11 mouse cellular contexts compared by ENCODE assay signal in genomic region chr14:7801831-7802230, GRCm38 (mm10). TPM values are rescaled to one million over a fixed set of nuclear protein-coding genes. Genes with fewer than 3 reads are reported as not detected.
DNase-seq lines count a peak whose midpoint lies in the region; ATAC-seq lines count a peak whose summit lies in the region.
"Had no signal": no experiment of that assay in that cellular context is flagged by ENCODE, and none has a peak within 500 bp of the region (broad histone marks: within the 10 kb centered on the region; RNA-seq: fewer than 3 reads in every experiment).

No protein-coding gene starts in this region.

- no peak overlapping the region for H3K27ac ChIP-seq in forebrain, embryonic 11.5 days (ENCODE audit: low read depth, low read length)
- no peak overlapping the region for H3K27ac ChIP-seq in forebrain, embryonic 12.5 days
- no peak overlapping the region for H3K27ac ChIP-seq in liver, embryonic 12.5 days
- H3K27ac ChIP-seq: macrophage; stomach, embryonic 15.5 days had no signal

- peak; percentile 72 for DNase-seq in forebrain, embryonic 11.5 days (ENCODE audit: low spot score)
- peak; percentile 19 for DNase-seq in liver
- peak; percentile 66 for DNase-seq in adrenal gland, postnatal 14 days
- no peak for DNase-seq in urinary bladder, postnatal 4 days (ENCODE audit: low spot score in 2 of 2)

- H3K4me2 ChIP-seq in forebrain, embryonic 11.5 days (ENCODE audit: low read depth, low read length, severe bottlenecking) = no peak overlapping the region
- no peak overlapping the region for H3K4me2 ChIP-seq in forebrain, embryonic 12.5 days
- no peak overlapping the region for H3K4me2 ChIP-seq in liver, embryonic 12.5 days
- H3K4me2 ChIP-seq: stomach, embryonic 15.5 days had no signal

- no peak for ATAC-seq in forebrain, embryonic 11.5 days (replicated peaks; ENCODE audit: low FRiP score)
- ATAC-seq in forebrain, embryonic 12.5 days (ENCODE audit: low FRiP score) = no peak
- no peak for ATAC-seq in liver, embryonic 12.5 days
- ATAC-seq in inflammation-experienced regulatory T-cells, adult 6 months = peak; percentile 67
- ATAC-seq in megakaryocyte-erythroid progenitor cell, adult 5-6 weeks (replicated peaks; ENCODE audit: low FRiP score, low TSS enrichment, poor library complexity, severe bottlenecking) = peak; percentile 77

- no peak overlapping the region for H3K4me3 ChIP-seq in forebrain, embryonic 11.5 days (ENCODE audit: low read depth, low read length)
- H3K4me3 ChIP-seq in forebrain, embryonic 12.5 days (replicated peaks) = no peak overlapping the region
- H3K4me3 ChIP-seq in liver, embryonic 12.5 days = no peak overlapping the region
- H3K4me3 ChIP-seq: stomach, embryonic 15.5 days had no signal

- WGBS in forebrain, embryonic 11.5 days = 12% methylated on average over 4 of the region's 4 CpGs
- WGBS in forebrain, embryonic 12.5 days = 12% methylated on average over 4 of the region's 4 CpGs
- 11% methylated on average over 4 of the region's 4 CpGs for WGBS in liver, embryonic 12.5 days (ENCODE audit: insufficient replicate concordance)

- no peaks in the 10 kb centered on the region for H3K36me3 ChIP-seq in forebrain, embryonic 11.5 days (ENCODE audit: control insufficient read depth, insufficient read depth, low read length)
- no peaks in the 10 kb centered on the region for H3K36me3 ChIP-seq in forebrain, embryonic 12.5 days (replicated peaks)
- H3K36me3 ChIP-seq in liver, embryonic 12.5 days = no peaks in the 10 kb centered on the region
- H3K36me3 ChIP-seq: stomach, embryonic 15.5 days had no signal

- H3K27me3 ChIP-seq in forebrain, embryonic 11.5 days (ENCODE audit: control insufficient read depth, insufficient read depth, low read length) = no peaks in the 10 kb centered on the region
- no peaks in the 10 kb centered on the region for H3K27me3 ChIP-seq in forebrain, embryonic 12.5 days
- no peaks in the 10 kb centered on the region for H3K27me3 ChIP-seq in liver, embryonic 12.5 days (replicated peaks)
- H3K27me3 ChIP-seq: stomach, embryonic 15.5 days had no signal

- H3K4me1 ChIP-seq in forebrain, embryonic 11.5 days (replicated peaks; ENCODE audit: control insufficient read depth, insufficient read depth, low read length) = no peaks in the 10 kb centered on the region
- H3K4me1 ChIP-seq in forebrain, embryonic 12.5 days = no peaks in the 10 kb centered on the region
- H3K4me1 ChIP-seq in liver, embryonic 12.5 days = no peaks in the 10 kb centered on the region
- H3K4me1 ChIP-seq: stomach, embryonic 15.5 days had no signal

- no peak overlapping the region for H3K9ac ChIP-seq in forebrain, embryonic 11.5 days (ENCODE audit: low read length)
- H3K9ac ChIP-seq in forebrain, embryonic 12.5 days = no peak overlapping the region
- H3K9ac ChIP-seq in liver, embryonic 12.5 days = no peak overlapping the region
- H3K9ac ChIP-seq: stomach, embryonic 15.5 days had no signal

- H3K9me3 ChIP-seq in forebrain, embryonic 11.5 days (ENCODE audit: control insufficient read depth, low read length) = no peaks in the 10 kb centered on the region
- H3K9me3 ChIP-seq in forebrain, embryonic 12.5 days = 0 out of 2 replicates have a peak, but pooled peaks cover 7% of the 10 kb centered on the region
- H3K9me3 ChIP-seq in liver, embryonic 12.5 days (replicated peaks) = no peaks in the 10 kb centered on the region
- H3K9me3 ChIP-seq: stomach, embryonic 15.5 days had no signal

RNA-seq across cellular contexts. Expression of gene Gm26661, which starts 10.4 kb away (rescaled TPM):
- polyA plus RNA-seq in forebrain, embryonic 11.5 days (2014; fragmentation: Nextera tagmentation; extraction: Ambion mirVana) = not detected in 2 replicates
- not detected in 2 replicates for polyA plus RNA-seq in forebrain, embryonic 12.5 days (2016; fragmentation: Nextera tagmentation; extraction: Ambion mirVana)
- not detected in 2 replicates for polyA plus RNA-seq in liver, embryonic 12.5 days (2016; fragmentation: Nextera tagmentation; extraction: Ambion mirVana)
- not detected in 2 replicates for total RNA-seq in adrenal gland, postnatal 14 days (2021)
- not detected for polyA plus RNA-seq in inflammation-experienced regulatory T-cells, adult 6 months (2017; shearing (Covaris generic))
- not detected in 2 replicates for total RNA-seq in megakaryocyte-erythroid progenitor cell, adult 5-6 weeks (2014; fragmentation: Nextera tagmentation)
- total RNA-seq in megakaryocyte-erythroid progenitor cell, adult 5-6 weeks (2017) = not detected in 2 replicates
- polyA plus RNA-seq: gonadal fat pad, adult 2 months; macrophage; stomach, embryonic 15.5 days had no signal

RNA-seq across cellular contexts. Expression of gene Flnb, which starts 15.9 kb away (rescaled TPM):
- 23.2 and 27.2 TPM in 2 replicates for polyA plus RNA-seq in forebrain, embryonic 11.5 days (2014; fragmentation: Nextera tagmentation; extraction: Ambion mirVana)
- 21.3 and 22.9 TPM in 2 replicates for polyA plus RNA-seq in forebrain, embryonic 12.5 days (2016; fragmentation: Nextera tagmentation; extraction: Ambion mirVana)
- polyA plus RNA-seq in liver, embryonic 12.5 days (2016; fragmentation: Nextera tagmentation; extraction: Ambion mirVana) = 7.4 and 8.7 TPM in 2 replicates
- total RNA-seq in adrenal gland, postnatal 14 days (2021) = 43.3 and 45.7 TPM in 2 replicates
- 10 to 100 TPM in 1 of 3 experiments, 1 to 10 TPM in 2; 5.4 to 11.4 (median 6.1) TPM for polyA plus RNA-seq in inflammation-experienced regulatory T-cells, adult 6 months (2017; shearing (Covaris generic))
- total RNA-seq in megakaryocyte-erythroid progenitor cell, adult 5-6 weeks (2014; fragmentation: Nextera tagmentation) = 0.76 and 1.5 TPM in 2 replicates
- 1.3 and 1.9 TPM in 2 replicates for total RNA-seq in megakaryocyte-erythroid progenitor cell, adult 5-6 weeks (2017)

Comparison
In these comparisons a context has a peak if more than half of its experiments do, and no peak if none do; other contexts are left out.
1. ATAC-seq: peak in inflammation-experienced regulatory T-cells, adult 6 months (single experiment) and megakaryocyte-erythroid progenitor cell, adult 5-6 weeks (single experiment); none in forebrain, embryonic 11.5 days (single experiment), forebrain, embryonic 12.5 days (single experiment) and liver, embryonic 12.5 days (single experiment).
2. DNase-seq: peak in forebrain, embryonic 11.5 days (single experiment), liver (single experiment) and adrenal gland, postnatal 14 days (single experiment); none in urinary bladder, postnatal 4 days (0 of 2).